Mouse (Mus musculus) induced T-regulatory cell, adult 2 months (primary cell): ENCODE measurements around the gene Sik3.

Source experiments
- DNase-seq: peaks from one replicate; pipeline ENCODE4 v3.0.0-alpha.2; 2012; ENCODE audit warnings: low read depth

Sik3 gene

DNA sequence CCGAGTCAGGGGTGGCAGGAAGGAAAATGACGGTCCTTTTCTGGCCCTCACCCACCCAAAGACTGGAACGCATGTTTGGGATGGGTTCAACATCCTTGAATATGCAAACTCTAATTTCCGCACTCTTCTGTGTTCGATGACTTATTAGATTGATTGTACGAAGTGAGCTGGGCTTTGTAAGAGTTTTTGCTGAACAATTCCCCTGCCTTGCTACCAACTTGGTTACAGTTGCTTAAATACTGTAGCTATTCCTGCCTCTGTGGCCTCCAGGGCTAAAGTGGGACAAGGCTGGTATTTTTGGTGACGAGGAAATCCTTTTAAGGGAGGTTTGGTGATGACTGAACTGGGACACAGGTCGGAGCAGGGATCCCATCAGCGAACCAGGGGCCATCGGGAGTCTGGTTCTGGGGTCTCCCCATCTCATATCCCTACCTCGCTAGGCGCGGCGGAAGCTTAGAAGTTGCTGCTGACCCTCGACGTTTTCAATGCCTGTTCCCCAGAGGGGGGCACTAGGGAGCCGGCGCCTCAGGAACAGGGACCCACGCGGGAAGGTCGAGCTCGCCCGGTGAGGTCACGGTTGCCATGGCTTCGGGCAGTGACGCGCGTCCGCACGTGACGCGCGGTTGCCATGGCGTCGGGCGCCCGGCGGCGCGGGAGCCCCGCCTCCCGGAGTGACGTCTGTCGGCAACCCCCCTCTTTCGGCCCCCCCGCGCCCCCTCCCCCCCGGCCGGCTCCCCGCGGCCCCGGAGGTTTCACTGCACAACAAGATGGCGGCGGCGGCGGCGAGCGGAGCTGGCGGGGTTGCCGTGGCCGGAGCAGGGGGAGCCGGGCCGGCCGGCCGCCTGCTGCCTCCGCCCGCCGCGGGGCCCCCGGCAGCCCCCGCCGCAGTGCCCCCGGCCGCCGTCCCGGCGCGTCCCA lies at the start of gene Sik3, which contains the start of gene Pafah1b2:
TSS of gene Sik3 (plus strand) at position 730 of the 918 bp plus-strand sequence.
TSS of gene Pafah1b2 (minus strand) at position 600 of the 918 bp plus-strand sequence.
- DNase-seq = peak; percentile 97

DNA sequence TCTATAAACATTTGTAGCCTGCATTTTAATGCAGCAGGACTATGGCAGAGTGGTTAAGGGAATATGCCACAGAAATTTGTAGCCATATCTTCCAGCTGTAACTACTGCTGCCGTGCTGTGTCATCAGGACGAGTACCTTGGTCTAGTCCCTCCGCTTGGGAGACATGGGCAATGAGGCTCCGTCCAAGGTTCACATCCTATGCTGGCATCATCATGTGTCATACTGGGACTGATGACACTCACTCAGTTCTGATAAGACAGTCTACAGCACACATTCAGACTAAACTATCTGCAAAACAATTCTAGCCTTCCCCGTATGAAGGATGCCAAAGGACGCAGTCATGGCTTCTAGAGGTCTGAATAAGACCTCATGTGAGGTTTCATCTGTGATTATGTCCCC lies 49.0 kb upstream of the Sik3 start:
- DNase-seq = no peak

DNA sequence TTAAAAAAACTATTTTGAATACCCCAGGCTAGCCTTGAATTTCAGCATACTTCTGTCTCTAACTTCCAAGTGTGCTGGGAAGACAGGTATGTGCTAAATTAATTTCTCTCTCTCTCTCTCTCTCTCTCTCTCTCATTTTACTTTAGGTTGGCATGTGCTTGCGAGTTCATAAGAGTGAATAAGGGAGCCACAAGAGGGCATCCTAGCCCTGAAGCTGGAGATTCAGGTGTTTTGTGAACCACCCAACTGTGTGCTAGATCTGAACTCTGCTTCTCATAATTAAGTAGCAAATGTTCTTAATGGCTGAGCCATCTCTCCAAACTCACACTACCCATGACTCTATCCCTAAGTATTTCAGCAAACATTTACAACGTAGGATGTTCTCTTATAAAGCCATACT lies 35.7 kb upstream of the Sik3 start:
- DNase-seq = peak; percentile 39

- DNase-seq = no peak
These were observed 32.8 kb upstream of the Sik3 start for GRCm38 (mm10) chr9:45979778-45980177.

DNA sequence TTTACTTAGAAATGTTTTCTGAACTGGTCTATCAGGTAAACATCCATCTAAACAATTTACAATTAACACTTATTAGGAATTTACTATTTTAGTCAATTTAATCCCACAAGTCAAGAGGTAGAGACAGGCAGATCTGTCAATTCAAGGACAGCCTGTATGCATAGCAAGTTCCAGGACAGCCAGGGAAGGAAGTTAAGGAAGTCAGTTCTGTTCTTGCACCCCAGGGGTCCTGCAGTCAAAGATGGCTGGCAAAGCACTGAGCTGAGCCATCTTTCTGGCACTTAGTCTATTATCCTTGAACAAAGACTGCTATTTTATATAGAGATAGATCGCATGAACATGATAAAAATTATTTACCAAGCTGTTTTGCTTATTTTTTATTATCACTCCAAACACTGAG lies 32.0 kb upstream of the Sik3 start:
- no peak for DNase-seq

- peak; percentile 53 for DNase-seq
These were observed 31.3 kb upstream of the Sik3 start for GRCm38 (mm10) chr9:45981331-45981730.

DNA sequence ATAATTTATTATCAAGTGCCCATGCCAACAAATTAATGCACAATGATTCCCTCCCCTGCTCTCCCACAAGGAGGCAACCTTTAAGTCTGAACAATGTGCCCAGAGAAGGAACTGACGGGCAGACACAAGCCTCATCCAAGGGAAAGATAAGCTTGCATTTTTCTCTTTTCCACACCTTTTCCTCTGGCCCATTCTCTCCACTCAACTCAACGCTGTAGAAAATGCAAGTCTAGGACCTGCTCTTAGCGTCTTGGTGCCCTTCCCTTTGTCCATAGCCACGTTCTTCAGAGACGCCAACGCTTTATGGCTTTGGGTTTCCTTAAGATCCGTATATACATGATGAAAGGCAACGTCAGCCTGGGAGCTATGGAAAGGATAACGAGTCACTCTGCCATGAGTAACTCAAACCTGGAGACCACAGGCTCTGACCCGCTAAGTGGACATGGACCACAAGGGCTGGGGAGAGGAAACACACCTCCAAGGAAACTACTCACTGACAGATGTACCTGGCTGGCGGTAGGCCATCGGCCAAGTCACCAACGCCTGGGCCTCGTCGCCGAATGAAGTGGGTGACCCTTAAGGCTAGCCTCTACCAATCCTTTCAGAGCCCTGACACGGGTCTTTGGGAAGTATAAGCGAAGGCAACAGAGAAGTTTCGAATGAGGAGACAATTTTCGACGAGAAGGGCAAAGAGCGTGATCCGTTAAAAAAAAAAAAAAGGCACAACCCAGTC lies 28.8 kb upstream of the Sik3 start:
- peak; percentile 60 for DNase-seq

DNA sequence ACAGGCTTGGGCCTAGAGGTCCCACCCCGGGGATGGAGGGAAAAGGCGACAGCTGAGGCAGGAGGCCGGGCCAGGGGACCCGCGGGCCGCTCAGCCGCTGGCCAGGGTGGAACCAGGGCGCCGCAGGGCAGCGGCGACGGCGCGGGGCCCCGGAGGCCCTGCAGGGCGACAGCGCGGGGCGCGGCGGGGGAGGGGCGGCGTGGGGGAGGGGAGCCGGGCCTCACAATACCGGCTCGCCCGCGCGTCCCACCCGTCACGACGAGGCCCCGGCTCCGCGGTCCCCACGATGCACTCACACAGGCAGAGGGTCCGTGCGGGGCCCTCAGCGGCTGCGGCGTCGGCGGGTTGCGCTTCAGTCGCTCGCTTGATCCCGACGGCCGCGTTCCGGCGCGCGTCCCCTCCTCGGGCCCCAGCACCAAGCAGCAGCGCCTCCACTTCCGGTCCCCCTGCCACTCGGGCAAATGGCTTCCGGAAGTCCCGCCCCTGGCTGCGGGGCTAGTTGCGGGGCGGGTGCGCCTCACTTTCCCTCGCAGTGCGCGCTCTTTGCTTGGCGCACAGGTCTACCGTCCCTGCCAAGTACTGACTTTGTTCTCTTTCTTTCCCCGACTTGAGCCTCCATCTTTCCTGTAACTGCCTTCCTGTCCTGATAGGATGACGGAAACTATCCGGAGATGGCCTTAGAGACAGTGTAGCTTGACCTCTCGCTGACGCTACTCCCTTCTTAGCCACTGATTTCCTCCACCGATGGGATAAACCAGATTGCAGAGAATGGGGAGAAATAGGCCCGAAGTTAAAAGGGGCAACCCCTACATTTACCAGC lies 28.0 kb upstream of the Sik3 start:
- peak; percentile 94 for DNase-seq

DNA sequence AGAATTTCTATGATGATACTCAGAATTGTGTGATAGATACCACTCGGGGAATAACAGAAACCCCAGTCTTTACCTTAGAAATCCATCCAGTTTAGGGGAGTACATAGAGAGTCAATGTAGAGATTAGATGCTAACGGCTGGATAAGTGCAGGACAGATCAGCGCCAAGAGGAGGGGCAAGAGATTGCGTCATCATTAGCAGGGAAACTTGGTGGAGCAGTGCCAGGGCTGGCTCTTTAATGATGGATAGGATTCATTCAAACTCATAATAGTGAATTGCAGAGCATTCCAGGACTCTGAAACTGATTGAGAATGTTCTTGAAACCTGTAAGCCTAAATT lies 27.4 kb upstream of the Sik3 start:
- no peak for DNase-seq

GRCm38 (mm10) chr9:45999009-45999408 lies 13.6 kb upstream of the Sik3 start:
- no peak for DNase-seq

GRCm38 (mm10) chr9:46003729-46004128 lies 8.9 kb upstream of the Sik3 start:
- DNase-seq = peak; percentile 87

DNA sequence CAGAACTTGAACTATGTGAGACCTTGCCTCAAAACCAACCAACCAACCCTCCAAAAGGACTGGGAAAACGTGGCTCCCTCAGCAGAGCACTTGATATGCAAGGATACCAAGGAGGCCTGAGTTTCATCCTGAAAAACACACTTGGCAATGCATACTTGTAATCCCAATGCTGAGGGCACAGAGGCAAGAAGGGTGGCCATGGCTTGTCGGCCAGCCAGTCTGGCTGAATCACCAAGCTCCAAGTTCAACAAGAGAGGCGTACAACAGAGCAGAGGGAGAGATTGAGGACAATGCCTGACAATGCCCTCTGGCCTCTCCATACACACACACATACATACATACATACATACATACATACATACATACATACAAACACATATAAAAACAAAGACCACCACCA lies 8.1 kb upstream of the Sik3 start:
- DNase-seq = no peak

DNA sequence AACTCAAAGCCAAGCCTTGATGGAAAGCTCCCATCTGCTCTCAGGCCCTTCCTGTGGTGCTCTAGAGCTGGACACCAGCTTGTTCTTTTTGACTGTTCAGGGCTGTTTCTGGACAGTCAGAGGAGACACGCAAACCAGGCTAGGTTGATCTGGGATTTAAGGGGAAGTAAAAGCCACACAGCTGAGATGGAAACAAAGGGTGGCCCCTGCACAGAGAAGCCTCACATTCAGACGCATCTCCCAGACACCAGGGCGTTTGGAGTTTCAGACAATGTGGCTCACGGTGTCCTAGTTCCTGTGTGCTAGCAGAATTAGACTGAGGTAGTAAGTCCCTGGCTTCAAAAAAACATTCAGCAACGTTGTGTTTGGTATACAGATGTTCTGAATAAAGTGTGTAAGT lies 6.4 kb upstream of the Sik3 start:
- no peak for DNase-seq

GRCm38 (mm10) chr9:46008931-46009668 lies 3.5 kb upstream of the Sik3 start:
- no peak for DNase-seq

DNA sequence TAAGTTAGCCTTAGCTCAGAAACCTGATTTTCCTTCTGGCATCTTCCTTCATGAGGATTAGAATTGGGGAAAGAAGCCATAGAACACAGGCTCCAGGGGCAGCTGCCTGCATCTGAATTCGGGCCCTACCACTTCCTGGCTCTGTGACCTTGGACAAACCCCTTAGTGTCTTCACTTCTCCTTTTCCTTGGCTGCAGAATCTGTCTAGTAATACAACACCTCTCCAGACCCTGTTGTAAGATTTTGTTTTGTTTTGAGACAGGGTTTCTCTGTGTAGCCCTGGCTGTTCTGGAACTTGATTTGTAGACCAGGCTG lies 3.0 kb upstream of the Sik3 start:
- DNase-seq = no peak

DNA sequence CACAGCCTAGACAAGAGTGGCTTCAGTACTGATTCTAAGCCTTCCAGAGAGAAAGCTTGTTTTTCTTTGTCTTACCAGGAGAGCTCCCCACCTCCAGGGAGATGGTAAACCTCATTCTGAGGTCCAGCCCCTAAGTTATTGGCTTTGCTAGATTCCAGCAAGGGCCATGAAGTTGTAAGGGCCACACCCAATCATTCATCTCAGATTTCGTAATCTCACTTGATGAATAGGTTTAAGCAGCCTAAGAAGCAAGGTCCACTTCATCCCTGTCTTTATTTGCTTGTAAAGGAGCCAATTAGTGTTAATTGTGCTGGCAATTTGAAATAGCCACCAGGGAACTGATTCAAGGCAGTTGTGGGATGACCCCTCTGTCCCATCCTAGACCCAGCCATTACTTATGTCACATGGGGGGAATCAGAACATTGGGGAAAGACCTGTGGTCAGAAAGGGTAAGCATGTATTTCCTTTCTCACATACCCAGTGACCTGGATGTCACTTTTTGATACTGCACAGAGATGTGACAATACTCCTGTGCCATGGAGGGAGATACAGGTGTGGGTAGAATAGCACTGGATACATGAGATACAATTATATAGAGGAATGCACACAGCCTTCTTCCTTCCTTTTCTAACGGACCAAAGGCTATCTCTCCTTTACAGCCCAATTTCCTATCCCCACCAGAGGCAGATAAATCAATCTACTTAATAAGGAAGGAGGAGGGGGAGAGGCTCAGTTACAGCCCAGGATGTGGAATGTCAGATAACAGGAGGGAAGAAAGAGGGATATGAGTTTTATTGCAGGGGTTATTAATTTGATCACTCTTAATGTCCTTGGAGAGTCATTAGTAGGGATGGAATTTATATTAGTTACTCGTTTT lies 1.3 kb upstream of the Sik3 start:
- DNase-seq = peak; percentile 45

- DNase-seq = peak; percentile 69
These were observed 478 bp downstream of the Sik3 start for GRCm38 (mm10) chr9:46013009-46013586.

DNA sequence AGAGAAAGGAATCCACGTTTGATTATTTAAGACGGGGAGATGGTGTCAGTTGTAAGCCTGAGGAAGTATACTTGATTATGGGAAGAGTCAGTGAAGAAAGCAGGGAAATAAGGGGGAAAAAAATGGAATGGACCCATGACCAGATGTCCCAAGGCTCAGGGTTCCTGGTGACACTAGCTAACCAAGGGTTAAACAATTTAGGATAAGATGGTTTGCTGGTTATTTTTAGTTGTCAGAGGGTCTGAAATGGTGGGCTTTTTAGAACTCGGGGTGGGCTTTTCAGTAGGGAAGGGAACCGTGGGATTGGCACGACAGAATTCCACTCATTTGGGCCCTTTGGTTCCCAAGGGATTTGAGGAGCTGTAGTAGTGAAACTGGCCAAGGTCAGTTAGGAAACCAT lies 996 bp downstream of the Sik3 start:
- no peak for DNase-seq

GRCm38 (mm10) chr9:46014251-46014681 lies 1.6 kb downstream of the Sik3 start:
- peak; percentile 78 for DNase-seq

DNA sequence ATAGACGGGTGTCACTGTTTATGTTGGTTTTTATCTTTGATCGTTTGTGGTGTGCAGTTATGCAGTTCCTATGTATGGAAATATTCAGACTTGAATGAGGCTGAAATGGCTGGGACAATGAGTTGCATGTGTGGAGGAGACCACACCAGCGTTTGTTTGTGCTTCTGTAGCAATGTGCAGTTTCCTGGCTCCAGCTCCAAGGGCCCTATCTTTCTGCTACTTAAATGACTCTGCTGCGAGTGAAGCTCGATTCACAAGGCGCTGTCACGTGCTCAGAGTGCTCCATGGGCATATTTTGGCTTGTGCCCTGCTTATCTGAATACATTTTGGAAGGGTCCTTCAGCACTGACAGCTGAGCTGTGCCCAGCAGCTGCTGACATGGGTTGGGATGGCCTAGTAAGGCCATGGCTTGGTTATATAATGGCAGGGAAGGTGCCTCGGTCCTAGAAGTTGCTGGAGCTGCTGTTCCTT lies 2.5 kb downstream of the Sik3 start:
- peak; percentile 80 for DNase-seq
